Mouse (Mus musculus): ENCODE results near the gene Shc4.
A peak's percentile ranks its signal among the peaks of the same experiment; 100 is the strongest.

Gene Shc4

GRCm38 (mm10) chr2:125630010-125630409 is 93.9 kb downstream of the Shc4 start:
- no peak for DNase-seq (ENCODE audit: low spot score)

- no peak for DNase-seq (ENCODE audit: low spot score)
Observed at GRCm38 (mm10) chr2:125628487-125628886, 95.5 kb downstream of the Shc4 start.

- no peak for DNase-seq (ENCODE audit: low spot score)
Observed at GRCm38 (mm10) chr2:125626536-125626935, 97.4 kb downstream of the Shc4 start.

- DNase-seq (ENCODE audit: low spot score), result peak; percentile 94
Observed at GRCm38 (mm10) chr2:125624837-125625351, 99.1 kb downstream of the Shc4 start, which contains the start of gene Cep152. Gene Cep152 (minus strand): TSS chr2:125625113.

- DNase-seq (ENCODE audit: low spot score), result no peak
Observed at GRCm38 (mm10) chr2:125624127-125624685, 99.7 kb downstream of the Shc4 start.

GRCm38 (mm10) chr2:125623211-125623610 is 100.7 kb downstream of the Shc4 start:
- DNase-seq (ENCODE audit: low spot score), result no peak

- no peak for DNase-seq (ENCODE audit: low spot score)
Observed at GRCm38 (mm10) chr2:125620213-125620907, 103.6 kb downstream of the Shc4 start.

GRCm38 (mm10) chr2:125615858-125616424 is 108.0 kb downstream of the Shc4 start:
- no peak for DNase-seq (ENCODE audit: low spot score)

- DNase-seq (ENCODE audit: low spot score), result no peak
Observed at GRCm38 (mm10) chr2:125615440-125615839, 108.5 kb downstream of the Shc4 start.

- DNase-seq (ENCODE audit: low spot score), result no peak
Observed at GRCm38 (mm10) chr2:125606220-125606845, 117.6 kb downstream of the Shc4 start.

GRCm38 (mm10) chr2:125604646-125605045 is 119.3 kb downstream of the Shc4 start:
- peak; percentile 35 for DNase-seq (ENCODE audit: low spot score)

GRCm38 (mm10) chr2:125602970-125603369 is 121.0 kb downstream of the Shc4 start:
- DNase-seq (ENCODE audit: low spot score), result no peak

- DNase-seq (ENCODE audit: low spot score), result no peak
Observed at GRCm38 (mm10) chr2:125598958-125599357, 125.0 kb downstream of the Shc4 start.

GRCm38 (mm10) chr2:125598251-125598650 is 125.7 kb downstream of the Shc4 start:
- no peak for DNase-seq (ENCODE audit: low spot score)

- no peak for DNase-seq (ENCODE audit: low spot score)
Observed at GRCm38 (mm10) chr2:125594786-125595185, 129.2 kb downstream of the Shc4 start.

- no peak for DNase-seq (ENCODE audit: low spot score)
Observed at GRCm38 (mm10) chr2:125594072-125594471, 129.9 kb downstream of the Shc4 start.

GRCm38 (mm10) chr2:125591895-125592294 is 132.1 kb downstream of the Shc4 start:
- no peak for DNase-seq (ENCODE audit: low spot score)

- no peak for DNase-seq (ENCODE audit: low spot score)
Observed at GRCm38 (mm10) chr2:125589287-125589686, 134.7 kb downstream of the Shc4 start.

GRCm38 (mm10) chr2:125581081-125581480 is 142.9 kb downstream of the Shc4 start:
- DNase-seq (ENCODE audit: low spot score), result no peak

- DNase-seq (ENCODE audit: low spot score), result no peak
Observed at GRCm38 (mm10) chr2:125577670-125578069, 146.3 kb downstream of the Shc4 start.
